Mouse (Mus musculus): ENCODE data around the gene Rasgrf2.

Rasgrf2 gene

GRCm38 (mm10) chr13:91881837-91882480 is 249.5 kb downstream of the Rasgrf2 start:
- ATAC-seq (ENCODE audit: low TSS enrichment), result peak; percentile 76

- no peak for ATAC-seq (ENCODE audit: low TSS enrichment)
These were observed 251.2 kb downstream of the Rasgrf2 start for GRCm38 (mm10) chr13:91880256-91880655.

GRCm38 (mm10) chr13:91877996-91878395 is 253.5 kb downstream of the Rasgrf2 start:
- ATAC-seq (ENCODE audit: low TSS enrichment), result no peak

GRCm38 (mm10) chr13:91877350-91877749 is 254.1 kb downstream of the Rasgrf2 start:
- ATAC-seq (ENCODE audit: low TSS enrichment), result no peak

- ATAC-seq (ENCODE audit: low TSS enrichment), result no peak
These were observed 254.6 kb downstream of the Rasgrf2 start, which contains the start of gene Ckmt2 for GRCm38 (mm10) chr13:91876741-91877349. Gene Ckmt2 (minus strand): TSS chr13:91876885.

DNA sequence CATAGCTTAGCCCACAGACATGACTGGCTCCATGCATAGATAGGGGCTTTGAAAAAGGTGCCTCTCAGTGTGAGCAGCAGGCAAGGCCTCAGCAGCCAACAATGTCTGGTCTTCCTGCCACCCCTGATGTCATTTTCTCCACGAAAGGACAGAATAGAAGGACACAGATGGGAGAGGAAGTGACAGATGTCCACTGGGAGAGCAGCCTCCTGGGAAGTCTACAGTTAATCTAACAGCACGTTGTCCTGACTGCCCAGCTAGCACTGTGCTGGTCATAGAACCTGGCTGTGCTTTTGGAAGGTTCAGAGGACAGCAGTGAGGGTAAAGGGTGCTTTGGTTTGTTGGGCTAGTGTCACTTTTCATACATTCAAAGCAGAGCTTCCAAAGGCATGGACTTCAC is 255.9 kb downstream of the Rasgrf2 start:
- ATAC-seq (ENCODE audit: low TSS enrichment), result no peak

- peak; percentile 56 for ATAC-seq (ENCODE audit: low TSS enrichment)
These were observed 256.9 kb downstream of the Rasgrf2 start for GRCm38 (mm10) chr13:91874565-91874964.

DNA sequence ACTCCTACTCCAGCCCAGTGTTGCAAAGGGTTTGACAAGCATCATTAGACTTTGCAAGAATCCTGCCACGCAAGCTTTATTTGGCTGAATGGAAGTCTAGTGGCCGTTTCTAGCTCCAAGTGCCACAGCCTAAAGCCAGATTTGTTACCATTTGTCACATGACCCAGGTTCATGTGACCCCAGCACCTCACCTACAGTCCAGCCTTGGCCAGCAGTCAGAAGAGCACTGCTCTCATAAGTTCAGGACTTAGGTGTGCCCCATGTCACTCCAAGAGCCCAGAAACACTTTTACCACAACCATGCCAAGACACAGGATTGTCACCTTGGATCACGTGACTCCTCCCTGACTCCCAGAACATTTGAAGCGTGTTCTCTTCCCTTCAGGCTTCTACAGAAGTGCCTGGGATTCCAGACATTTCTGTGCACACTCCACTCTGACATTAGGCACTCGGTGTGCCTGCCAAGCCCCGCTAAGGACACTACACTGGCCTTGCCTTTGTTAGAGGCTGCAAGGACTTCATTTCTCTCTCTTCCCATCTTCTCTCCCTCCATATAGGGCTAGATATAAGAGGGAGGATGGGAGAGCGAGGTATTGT is 257.6 kb downstream of the Rasgrf2 start:
- ATAC-seq (ENCODE audit: low TSS enrichment), result 0 out of 2 replicates have a peak, but pooled peaks have one; percentile 4

GRCm38 (mm10) chr13:91868577-91868976 is 262.9 kb downstream of the Rasgrf2 start:
- ATAC-seq (ENCODE audit: low TSS enrichment), result no peak

DNA sequence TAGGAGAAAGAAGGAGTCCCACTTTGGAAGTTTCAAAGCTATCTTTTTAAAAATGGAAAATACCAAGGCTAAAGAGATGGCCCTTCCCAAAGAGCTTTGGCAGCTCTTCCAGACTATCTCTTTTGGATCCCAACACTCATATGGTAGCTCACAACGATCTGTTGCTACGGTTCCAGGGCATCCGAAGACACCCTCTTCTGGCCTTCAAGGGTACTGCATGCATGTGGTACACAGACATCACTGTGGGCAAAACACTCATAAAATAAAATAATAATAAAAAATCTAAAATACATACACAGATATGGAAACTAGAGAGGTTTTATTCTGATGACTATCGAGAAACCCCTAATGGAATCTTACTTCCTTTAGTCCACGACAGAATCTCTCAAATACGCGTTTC is 272.6 kb downstream of the Rasgrf2 start:
- ATAC-seq (ENCODE audit: low TSS enrichment), result no peak

DNA sequence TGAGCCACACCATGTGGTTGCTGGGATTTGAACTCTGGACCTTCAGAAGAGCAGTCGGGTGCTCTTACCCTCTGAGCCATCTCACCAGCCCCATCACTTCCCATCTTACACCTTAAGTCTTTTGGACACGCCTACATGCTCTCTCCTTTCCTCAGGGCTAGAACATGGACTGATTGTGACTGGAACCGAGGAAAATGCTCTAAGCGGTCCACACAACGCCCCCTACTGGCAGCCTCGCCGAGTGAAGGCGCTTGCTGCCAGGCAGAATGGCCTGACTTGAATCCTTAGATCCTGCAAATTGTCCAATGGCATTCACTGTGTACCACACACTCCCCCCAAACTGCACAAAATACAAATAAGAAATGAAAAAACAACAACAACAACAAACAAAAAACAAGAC is 274.0 kb downstream of the Rasgrf2 start:
- ATAC-seq (ENCODE audit: low TSS enrichment), result no peak

GRCm38 (mm10) chr13:91854412-91854811 is 277.0 kb downstream of the Rasgrf2 start:
- ATAC-seq (ENCODE audit: low TSS enrichment), result no peak

Measured in frontal cortex, adult (tissue).